Mouse (Mus musculus) cerebellum, postnatal 4 days (tissue): ENCODE results near the gene Hk3.
A peak's percentile ranks its signal among the peaks of the same experiment; 100 is the strongest.

Source experiments
- DNase-seq, 2 experiments: peaks; one replicate each; pipeline ENCODE4 v3.0.0; 2022; ENCODE audit warnings: low spot score in 2 of 2, mixed read lengths in 1 of 2

Hk3 gene

DNA sequence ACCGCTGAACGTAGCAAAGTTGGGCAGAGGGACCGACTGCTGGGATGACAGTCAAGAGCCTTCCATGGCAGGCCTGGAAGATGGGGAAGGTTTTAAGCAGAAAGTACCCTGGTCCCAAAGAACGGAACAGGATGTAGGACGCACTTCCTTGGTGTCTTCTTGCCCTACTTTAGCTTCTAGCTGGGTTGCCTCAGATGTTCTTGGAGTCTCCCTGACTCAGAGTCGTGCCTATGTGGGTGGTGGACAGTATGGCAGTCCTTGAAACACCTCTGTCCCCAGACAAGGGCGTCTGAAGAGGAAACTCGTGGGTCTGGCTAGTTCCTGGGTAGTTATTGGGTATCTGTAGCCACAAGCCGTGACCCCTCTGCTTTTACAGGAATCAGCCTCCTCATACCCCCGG lies 19.1 kb downstream of the Hk3 start:
- DNase-seq: no peak

- no peak for DNase-seq
Measured at GRCm38 (mm10) chr13:55000433-55000832, 20.8 kb downstream of the Hk3 start.

GRCm38 (mm10) chr13:54997568-54997967 lies 23.6 kb downstream of the Hk3 start:
- DNase-seq: no peak

DNA sequence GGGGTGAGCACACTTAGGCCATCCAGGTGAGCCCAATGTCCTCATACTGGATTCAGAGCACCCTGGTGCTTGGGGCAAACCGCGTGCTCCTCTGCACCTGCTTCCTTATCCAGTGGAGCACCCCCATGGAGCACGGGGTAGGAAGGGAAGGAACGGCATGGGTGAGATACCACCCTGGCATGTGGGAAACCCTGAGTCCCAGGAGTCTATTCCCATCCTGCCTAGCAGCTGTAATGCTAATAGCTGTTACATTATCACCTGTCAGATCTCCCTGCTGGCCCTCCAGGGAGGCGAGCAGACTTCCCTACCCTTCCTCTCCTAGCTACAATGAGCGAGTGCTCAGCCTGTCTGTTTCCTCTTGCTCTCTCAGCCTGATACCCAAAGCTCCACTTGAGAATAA lies 26.0 kb downstream of the Hk3 start:
- DNase-seq: no peak

DNA sequence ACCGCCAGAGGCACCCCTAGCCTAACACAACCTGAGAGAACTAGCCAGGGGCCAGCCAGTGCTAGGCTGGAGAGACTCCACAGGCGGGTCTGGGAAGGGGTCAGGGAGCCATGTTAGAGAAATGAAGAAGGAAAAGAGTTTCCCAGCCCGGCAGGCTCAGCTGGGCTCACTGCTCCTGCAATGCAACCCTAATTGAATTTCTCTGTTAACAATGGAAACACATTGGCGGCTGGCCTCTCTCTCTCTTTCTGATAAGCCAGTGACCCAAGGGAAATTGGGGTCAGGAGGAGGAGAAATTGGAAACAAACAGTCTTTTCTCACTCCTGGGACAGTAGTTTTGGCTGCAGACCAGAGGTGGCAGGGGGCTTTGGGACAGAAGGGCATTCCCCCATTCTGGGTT lies 26.6 kb downstream of the Hk3 start:
- DNase-seq: no peak

GRCm38 (mm10) chr13:54992215-54992614 lies 29.0 kb downstream of the Hk3 start:
- DNase-seq: no peak

DNA sequence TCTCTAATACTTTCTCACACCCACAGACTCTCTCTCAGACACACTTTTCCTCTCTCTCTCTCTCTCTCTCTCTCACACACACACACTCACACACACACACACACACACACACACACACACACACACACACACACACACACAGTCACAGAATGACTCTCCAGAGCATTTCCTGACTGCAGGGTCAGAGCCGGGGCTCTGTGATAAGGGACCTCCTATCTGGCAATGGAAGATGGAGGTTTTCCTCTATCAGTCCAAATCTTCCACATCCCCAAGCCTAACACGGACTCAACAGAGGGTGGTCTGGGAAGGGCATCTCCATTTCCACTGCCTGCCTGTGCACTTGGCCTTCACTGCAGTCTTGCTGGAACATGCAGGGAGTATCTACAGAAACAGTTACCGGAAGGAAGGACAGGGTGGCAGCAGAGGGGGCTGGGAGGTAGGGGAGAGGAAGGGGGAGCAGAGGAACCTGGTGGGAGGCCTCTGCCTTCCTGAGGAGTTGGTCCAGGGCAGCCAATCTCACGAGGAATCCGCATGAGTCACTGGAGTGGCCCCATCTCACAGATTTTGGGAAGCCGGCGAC lies 32.9 kb downstream of the Hk3 start:
- DNase-seq: no peak

DNA sequence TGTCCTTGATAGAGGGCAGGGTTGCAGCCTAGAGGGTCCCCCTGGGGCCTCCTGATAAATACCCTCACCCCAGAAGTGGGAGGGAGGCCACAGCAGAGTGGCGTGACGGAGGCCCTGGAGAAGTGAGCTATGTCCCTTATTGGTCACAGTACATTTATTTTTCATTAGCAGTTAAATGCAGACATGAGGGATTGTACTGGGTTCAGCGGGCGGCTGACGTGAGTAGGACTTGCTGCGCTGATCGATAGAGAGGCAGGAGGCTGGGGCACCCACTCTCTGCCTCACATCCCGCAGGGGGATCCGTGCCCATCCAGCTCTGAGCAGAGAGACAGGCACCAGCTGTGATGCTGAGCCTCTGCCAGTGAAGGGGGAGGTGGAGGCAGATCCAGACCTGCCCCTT lies 33.8 kb downstream of the Hk3 start:
- DNase-seq: no peak

DNA sequence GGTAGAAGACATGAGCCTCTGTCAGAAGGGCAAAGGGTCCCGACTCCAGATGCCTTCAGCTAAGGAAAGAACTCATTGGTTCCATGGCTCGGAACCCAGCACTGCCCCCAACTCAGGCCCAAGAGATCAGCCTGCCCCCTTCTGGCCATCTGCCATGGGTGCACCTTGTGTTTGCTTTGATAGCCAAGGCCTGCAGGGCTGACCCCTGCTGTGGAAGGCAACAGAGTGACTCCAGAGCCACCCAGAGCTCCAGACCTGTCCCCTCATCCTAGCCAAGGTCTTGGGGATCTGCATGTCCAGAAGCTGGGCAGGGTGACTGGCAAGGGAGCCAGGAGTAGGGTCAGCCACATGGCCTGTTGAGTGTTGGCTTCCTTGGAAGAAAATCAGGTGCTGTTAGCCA lies 37.6 kb downstream of the Hk3 start:
- DNase-seq: no peak

DNA sequence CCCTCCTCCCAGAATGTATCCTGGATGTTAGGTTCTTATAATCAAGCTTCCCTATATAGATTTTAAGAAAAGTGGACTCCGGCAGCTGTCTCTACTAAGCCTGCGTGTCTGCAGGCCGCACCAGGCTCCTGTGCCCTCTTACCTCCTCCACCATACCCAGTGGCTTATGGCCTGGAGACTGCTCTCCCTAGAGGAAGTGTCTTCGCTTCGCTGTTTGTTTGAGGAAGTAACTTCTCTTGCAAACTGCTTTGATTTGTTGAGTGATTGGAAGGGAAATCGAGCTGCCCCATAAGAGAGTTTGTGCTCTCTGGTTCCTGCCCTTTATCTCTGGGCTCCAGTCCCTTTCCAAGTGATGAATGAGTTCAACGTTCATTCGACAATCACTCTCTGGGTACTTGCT lies 38.2 kb downstream of the Hk3 start:
- no peak for DNase-seq

- no peak for DNase-seq
Measured at GRCm38 (mm10) chr13:54980957-54981356, 40.2 kb downstream of the Hk3 start.

- DNase-seq: no peak
Measured at GRCm38 (mm10) chr13:54978804-54979203, 42.4 kb downstream of the Hk3 start.

GRCm38 (mm10) chr13:54975546-54975945 lies 45.6 kb downstream of the Hk3 start:
- DNase-seq: no peak

- DNase-seq: no peak
Measured at GRCm38 (mm10) chr13:54970521-54971247, 50.5 kb downstream of the Hk3 start.

DNA sequence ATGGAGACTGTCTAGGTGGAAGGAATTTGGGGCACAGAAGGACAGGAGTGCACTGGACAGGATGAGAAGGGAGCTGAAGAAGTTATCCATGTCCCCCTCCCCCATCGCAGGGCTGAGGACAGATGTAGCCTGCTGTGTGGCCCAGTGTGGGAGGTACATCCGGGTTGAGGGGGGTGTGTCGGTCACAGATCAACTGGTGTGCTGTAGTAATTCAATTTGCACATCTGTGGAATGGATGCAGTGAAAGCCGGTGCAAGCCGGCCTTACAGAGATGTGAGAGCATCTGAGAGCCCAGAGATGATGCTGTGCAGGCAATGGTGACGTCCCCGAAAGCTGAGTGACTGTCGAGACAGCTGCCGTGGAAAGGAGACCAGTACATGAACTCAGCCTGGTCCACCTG lies 51.7 kb downstream of the Hk3 start:
- no peak for DNase-seq

DNA sequence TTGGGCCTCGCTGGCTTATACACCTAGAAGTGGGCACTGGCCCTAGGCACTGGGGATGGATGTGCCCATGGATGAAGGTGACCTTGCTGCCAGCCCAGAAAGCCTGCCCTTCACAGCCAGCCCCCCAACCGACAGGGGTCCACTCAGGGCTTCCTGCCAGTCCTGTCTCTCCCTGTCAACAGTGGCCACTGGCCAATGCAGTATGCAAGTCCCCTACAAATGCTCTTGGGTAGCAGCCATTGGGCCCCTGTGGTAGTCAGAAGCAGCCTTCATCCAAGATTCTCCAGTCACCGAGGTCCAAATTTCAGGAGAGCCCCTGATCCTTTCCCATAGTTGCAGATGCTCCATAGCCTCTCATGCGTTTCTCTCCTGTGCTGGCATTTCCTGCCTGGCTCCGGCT lies 52.5 kb downstream of the Hk3 start:
- DNase-seq: no peak

DNA sequence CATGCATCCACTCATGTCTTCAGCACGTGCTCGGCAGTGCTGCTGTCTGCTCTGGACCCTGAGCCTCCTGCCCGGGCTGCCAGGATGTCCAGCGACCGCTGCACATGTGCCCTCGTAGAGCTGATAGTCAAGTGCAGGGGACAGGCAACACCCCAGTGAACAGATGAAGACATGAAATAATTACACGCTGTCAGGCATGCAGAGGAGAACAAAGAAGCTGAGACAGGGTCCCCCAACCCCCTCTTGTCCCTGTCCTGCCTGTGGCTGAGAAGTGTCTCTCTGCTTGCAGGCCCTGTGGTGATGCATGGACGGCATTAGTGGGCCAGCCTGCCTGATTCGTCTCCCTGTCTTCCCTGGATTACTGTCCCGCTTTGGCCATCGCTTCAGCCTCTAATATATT lies 53.7 kb downstream of the Hk3 start:
- DNase-seq: no peak

DNA sequence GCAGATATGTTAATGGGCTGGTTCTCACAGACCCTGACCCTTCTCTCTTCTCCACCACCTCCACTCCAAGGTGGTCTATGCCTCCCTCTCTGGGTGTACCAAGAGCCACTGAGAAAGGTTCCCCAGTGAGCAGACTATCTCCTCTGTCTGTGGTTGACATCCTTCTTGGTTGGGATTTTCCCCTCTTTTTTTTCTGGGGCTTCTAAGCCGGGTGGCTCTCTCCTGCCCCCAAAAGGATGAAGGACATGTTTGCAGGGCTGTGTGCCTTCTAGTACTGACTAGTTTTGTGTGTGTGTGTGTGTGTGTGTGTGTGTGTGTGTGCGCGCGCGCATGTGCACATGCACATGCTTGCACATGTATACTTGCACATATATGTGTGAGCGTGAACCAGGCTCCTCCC lies 55.9 kb downstream of the Hk3 start:
- DNase-seq: no peak

DNA sequence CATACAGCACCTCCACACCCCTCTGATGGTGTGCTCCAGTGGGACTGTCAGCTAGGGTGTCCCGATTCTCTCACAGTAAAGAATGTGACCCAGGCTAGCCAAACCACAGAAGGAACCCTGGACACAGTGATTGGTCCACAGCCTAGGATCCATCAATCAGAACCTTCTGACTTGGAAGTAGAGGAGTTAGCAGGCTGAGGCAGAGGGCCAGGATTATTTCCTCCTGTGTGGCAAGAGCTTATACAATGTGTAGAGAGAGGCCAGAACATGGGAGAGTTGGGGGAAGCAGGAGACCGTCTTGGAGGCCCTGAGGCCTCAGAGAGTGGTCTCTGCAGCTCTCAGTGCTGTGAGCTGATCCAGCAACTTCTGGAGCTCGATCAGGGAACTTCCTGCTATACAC lies 60.7 kb downstream of the Hk3 start:
- DNase-seq: no peak

DNA sequence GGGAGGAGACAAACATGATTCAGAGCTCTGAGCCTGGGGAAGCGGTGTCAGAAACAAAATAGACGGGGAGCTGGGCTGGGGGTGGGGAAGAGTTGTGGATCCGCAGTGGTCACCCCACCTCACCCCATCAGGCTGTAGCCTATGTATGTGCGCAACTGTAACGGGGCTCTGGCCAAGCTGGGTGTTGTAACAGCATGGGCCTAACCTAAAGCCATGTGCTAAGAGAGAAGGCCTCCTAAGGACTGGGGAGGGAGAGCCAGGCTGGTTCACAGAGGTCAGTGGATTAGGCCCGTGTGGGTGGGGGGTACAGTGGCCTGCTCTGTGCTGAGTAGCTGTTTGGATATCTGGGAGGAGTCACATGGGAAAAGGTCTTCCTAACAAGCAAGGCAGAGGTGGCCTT lies 61.3 kb downstream of the Hk3 start:
- no peak for DNase-seq

GRCm38 (mm10) chr13:54959059-54959701 lies 62.0 kb downstream of the Hk3 start:
- DNase-seq: peak in 1 of 2 experiments; percentile 50

DNA sequence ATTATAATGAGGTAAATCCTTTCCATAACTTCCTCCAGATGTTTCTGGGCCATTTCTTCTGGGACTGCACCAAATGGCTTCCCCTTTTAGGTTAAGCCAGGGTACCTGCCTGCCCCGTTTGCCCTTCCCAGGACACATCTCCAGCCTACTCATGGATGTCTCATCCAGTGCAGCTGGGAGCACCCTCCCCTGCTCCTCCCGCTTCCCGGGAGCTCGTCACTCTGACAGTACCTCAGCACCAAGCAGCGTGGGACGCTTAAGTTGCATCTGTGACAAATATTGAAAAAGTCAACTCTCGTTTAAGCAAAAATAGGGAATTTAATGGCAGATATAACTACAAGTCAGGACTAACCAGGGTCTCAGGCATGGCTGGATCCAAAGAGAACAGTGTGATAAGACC lies 63.9 kb downstream of the Hk3 start:
- no peak for DNase-seq
